Mouse (Mus musculus) intestine, embryonic 14.5 days (tissue): ENCODE measurements around the gene Ing2. TPM values are rescaled to one million over a fixed set of nuclear protein-coding genes. Genes with fewer than 3 reads are reported as not detected.

Source experiments
- ATAC-seq: fragments of 200-750 bp; cut with Nextera tagmentation; replicated peaks from 2 replicates; pipeline ENCODE4 v1.8.0; 2017; ENCODE audit warnings: low read depth, moderate number of reproducible peaks, moderate TSS enrichment, moderate library complexity; ENCODE audit not compliant: low FRiP score, low TSS enrichment
- DNase-seq: peaks from one replicate; pipeline ENCODE4 v3.0.0-alpha.2; 2018; ENCODE audit warnings: low spot score
- H3K27ac ChIP-seq: fragments of 300-500 bp; sonication (generic); 2 replicates; pipeline ENCODE4 v1.5.1; 2014; ENCODE audit warnings: low read depth, mild to moderate bottlenecking, control low read depth
- H3K27me3 ChIP-seq: fragments of 300-500 bp; sonication (generic); replicated peaks from 2 replicates; pipeline ENCODE4 v1.6.1; 2014; ENCODE audit warnings: low read length, control low read depth; ENCODE audit not compliant: control insufficient read depth, insufficient read depth
- H3K36me3 ChIP-seq: fragments of 300-500 bp; sonication (generic); 2 replicates; pipeline ENCODE4 v1.6.1; 2014; ENCODE audit warnings: low read length, control low read depth; ENCODE audit not compliant: control insufficient read depth, insufficient read depth
- H3K4me1 ChIP-seq: fragments of 300-500 bp; sonication (generic); replicated peaks from 2 replicates; pipeline ENCODE4 v1.6.1; 2014; ENCODE audit warnings: low read length, control low read depth, mixed read lengths; ENCODE audit not compliant: control insufficient read depth, insufficient read depth
- H3K4me2 ChIP-seq: fragments of 300-500 bp; sonication (generic); 2 replicates; pipeline ENCODE4 v1.6.1; 2014; ENCODE audit warnings: low read length
- H3K4me3 ChIP-seq: fragments of 300-500 bp; sonication (generic); 2 replicates; pipeline ENCODE4 v1.5.1; 2014; ENCODE audit warnings: low read depth, low read length, control low read depth, mixed read lengths
- H3K9ac ChIP-seq: fragments of 300-500 bp; sonication (generic); 2 replicates; pipeline ENCODE4 v1.6.1; 2014; ENCODE audit warnings: mild to moderate bottlenecking, low read length
- H3K9me3 ChIP-seq: fragments of 300-500 bp; sonication (generic); 2 replicates; pipeline ENCODE4 v1.6.1; 2016; ENCODE audit warnings: low read length, control low read depth; ENCODE audit not compliant: control insufficient read depth
- WGBS: fragments of 180-500 bp; shearing (Covaris S2); extraction: QIAGEN DNeasy Blood & Tissue Kit; methylation state at CpG from one replicate; pipeline ENCODE4 v1.1.7; 2014; 5-methylcytosine and 5-hydroxymethylcytosine counted together
- polyA plus RNA-seq: library from polyadenylated mRNA; unstranded; fragments of >200 nt; fragmentation: Nextera tagmentation; extraction: Ambion mirVana; gene quantifications from 2 replicates; pipeline ENCODE4 v1.2.1, GENCODE M21; 2014

Ing2 gene
- polyA plus RNA-seq, 1 experiment from 2014 or later = 14.3 TPM

DNA sequence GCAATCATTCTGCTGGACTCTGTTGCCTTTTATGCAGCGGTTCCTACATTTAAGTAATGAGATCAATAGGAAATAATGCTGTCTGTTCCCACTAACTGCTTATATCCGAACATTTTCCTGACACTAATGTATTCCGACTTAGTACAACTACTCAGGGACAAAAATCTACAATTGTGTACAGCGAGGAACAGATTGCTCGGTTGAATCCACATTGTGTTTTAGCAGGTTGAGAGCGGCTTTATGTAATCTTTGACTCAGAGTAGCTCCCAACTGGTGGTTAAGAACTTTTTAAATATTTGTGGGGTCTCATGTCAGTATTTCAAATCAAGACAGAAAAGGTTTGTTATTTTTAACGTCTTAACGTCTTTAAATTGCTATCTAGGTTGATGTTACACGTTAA, 8.6 kb upstream of the Ing2 start:
- no peaks in the 10 kb centered on the region; the same call in 1 of the 2 replicates for H3K36me3 ChIP-seq
- 78% methylated on average over 9 of the region's 9 CpGs for WGBS
- H3K4me1 ChIP-seq = no peaks in the 10 kb centered on the region
- no peak overlapping the region for H3K9ac ChIP-seq
- DNase-seq (no peak), ATAC-seq (no peak)
- no peak overlapping the region for H3K4me3 ChIP-seq
- H3K27me3 ChIP-seq = no peaks in the 10 kb centered on the region
- no peak overlapping the region for H3K27ac ChIP-seq
- no peaks in the 10 kb centered on the region for H3K9me3 ChIP-seq
- no peak overlapping the region for H3K4me2 ChIP-seq

DNA sequence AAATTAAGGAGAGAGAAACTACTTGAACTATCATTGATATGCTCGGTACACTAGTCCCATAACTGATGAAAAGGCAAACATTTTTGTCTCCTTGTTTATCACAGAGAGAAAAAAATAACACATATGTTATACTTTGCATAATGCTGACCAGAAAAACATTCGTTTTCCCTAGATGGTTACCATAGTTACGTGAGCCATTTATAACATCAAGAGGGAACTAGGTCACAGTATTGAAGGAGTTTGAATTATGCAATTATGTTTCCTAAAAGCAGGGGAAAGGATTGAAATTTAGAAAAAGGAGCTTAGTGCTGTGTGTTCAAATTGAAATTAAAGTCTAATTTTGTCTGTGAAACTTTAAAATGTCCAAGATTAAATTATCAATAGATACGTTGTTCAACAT, 5.0 kb upstream of the Ing2 start:
- peaks cover 8% of the 10 kb centered on the region for H3K4me1 ChIP-seq
- no peak overlapping the region for H3K9ac ChIP-seq
- DNase-seq (no peak), ATAC-seq (no peak)
- H3K36me3 ChIP-seq = no peaks in the 10 kb centered on the region; the same call in 1 of the 2 replicates
- 89% methylated on average over 4 of the region's 4 CpGs for WGBS
- H3K9me3 ChIP-seq = no peaks in the 10 kb centered on the region
- no peaks in the 10 kb centered on the region for H3K27me3 ChIP-seq
- H3K4me3 ChIP-seq = no peak overlapping the region
- H3K27ac ChIP-seq = no peak overlapping the region
- no peak overlapping the region for H3K4me2 ChIP-seq

DNA sequence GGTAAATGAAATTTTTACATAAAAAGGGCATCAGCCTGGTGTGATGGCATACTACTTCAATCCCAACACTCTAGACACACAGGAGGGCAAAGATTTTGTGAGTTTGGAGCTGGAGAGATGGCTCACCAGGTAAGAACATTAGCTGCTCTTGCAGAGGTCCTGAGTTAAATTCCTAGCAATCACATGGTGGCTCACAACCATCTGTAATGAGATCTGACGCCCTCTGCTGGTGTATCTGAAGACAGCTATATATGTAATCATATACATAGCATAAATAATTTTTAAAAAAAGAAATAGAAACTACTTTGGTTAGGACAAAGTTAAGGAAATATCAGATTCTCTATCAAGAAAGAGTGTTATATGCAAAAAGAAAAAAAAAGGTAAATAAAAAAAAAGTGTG, 4.2 kb upstream of the Ing2 start:
- 67% methylated on average over 1 of the region's 1 CpGs for WGBS
- H3K27ac ChIP-seq = no peak overlapping the region

DNA sequence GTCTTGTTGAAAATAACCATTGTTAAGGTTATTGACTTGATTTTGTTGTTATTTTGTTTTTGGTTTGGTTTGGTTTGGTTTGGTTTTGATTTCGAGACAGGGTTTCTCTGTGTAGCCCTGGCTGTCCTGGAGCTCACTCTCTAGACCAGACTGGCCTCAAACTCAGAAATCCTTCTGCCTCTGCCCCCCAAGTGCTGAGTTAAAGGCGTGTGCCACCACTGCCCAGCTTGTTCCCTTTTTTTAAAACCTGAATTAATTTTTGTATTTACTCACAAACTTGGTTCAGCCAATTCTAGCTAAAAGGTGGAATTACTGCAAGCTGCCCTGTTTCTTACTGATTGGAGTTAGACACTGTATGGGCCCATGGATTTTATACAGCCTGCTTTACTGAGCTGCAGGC, 1.3 kb upstream of the Ing2 start:
- Histone ChIP-seq H3K9ac (peak overlapping the region; percentile 91; the same call in 1 of the 2 replicates), H3K4me2 (peak overlapping the region; percentile 81), H3K27me3 (no peaks in the 10 kb centered on the region), H3K36me3 (no peaks in the 10 kb centered on the region), H3K4me1 (peaks cover 12% of the 10 kb centered on the region), H3K4me3 (peak overlapping the region; percentile 94), H3K27ac (no peak overlapping the region), H3K9me3 (no peaks in the 10 kb centered on the region)
- DNase-seq (no peak), ATAC-seq (no peak)
- WGBS = 53% methylated on average over 2 of the region's 2 CpGs

More for the DNA sequence above, 4.2 kb upstream of the Ing2 start:
- Histone ChIP-seq H3K9ac (no peak overlapping the region), H3K36me3 (no peaks in the 10 kb centered on the region; the same call in 1 of the 2 replicates), H3K4me3 (no peak overlapping the region), H3K9me3 (no peaks in the 10 kb centered on the region), H3K4me2 (no peak overlapping the region), H3K4me1 (peaks cover 8% of the 10 kb centered on the region), H3K27me3 (no peaks in the 10 kb centered on the region)
- DNase-seq (no peak), ATAC-seq (no peak)

DNA sequence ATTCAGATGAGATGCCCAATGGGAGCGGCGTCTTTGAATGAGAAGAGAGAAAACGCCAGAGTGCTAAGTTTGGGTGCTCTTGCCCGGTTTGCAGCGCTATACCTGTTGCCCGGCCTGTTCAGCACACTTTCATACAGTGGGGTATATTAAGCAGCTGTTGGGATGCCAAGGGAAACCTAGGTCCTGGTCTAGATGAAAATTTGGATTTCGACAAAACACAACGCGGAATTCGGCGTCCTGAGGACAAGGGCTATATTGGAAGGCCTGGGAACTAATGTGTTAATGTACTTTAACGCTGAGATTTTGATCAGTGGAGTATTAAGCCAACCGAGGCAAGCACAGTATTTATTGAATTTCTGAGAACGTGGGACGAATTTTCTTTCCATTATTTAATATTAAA, 868 bp upstream of the Ing2 start:
- 2% methylated on average over 15 of the region's 15 CpGs for WGBS
- Histone ChIP-seq H3K9me3 (no peaks in the 10 kb centered on the region), H3K4me3 (peak overlapping the region; percentile 94), H3K27me3 (no peaks in the 10 kb centered on the region), H3K4me1 (peaks cover 12% of the 10 kb centered on the region), H3K4me2 (peak overlapping the region; percentile 81), H3K36me3 (no peaks in the 10 kb centered on the region), H3K27ac (peak overlapping the region; percentile 97), H3K9ac (peak overlapping the region; percentile 91)
- no peak for ATAC-seq
- no peak for DNase-seq

DNA sequence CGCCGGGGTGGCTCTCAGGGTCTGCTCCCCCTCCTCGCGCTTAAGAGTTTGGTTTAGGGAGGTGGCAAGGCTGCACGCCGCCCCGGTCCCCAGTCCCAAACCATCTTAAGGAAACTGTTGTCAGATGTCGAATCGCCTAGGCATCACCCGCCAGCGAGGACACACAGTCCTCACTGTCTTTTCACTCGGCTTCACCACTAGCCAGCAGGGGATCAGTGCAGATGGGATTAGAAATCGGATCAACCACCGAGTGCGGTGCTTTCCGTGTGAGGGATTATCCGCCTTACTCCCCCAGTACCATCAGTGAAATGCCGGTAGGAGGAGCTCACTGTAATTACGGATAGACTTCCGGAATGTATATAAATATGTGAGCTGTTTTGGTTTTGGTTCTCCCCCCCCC, 430 bp upstream of the Ing2 start:
- Histone ChIP-seq H3K4me3 (peak overlapping the region; percentile 94), H3K36me3 (no peaks in the 10 kb centered on the region), H3K27me3 (no peaks in the 10 kb centered on the region), H3K4me1 (peaks cover 12% of the 10 kb centered on the region), H3K9me3 (no peaks in the 10 kb centered on the region), H3K9ac (peak overlapping the region; percentile 91), H3K4me2 (peak overlapping the region; percentile 81), H3K27ac (peak overlapping the region; percentile 97)
- DNase-seq (peak; percentile 87), ATAC-seq (peak; percentile 4; the same call in 1 of the 2 replicates)
- WGBS = under 1% methylated on average over 20 of the region's 20 CpGs

DNA sequence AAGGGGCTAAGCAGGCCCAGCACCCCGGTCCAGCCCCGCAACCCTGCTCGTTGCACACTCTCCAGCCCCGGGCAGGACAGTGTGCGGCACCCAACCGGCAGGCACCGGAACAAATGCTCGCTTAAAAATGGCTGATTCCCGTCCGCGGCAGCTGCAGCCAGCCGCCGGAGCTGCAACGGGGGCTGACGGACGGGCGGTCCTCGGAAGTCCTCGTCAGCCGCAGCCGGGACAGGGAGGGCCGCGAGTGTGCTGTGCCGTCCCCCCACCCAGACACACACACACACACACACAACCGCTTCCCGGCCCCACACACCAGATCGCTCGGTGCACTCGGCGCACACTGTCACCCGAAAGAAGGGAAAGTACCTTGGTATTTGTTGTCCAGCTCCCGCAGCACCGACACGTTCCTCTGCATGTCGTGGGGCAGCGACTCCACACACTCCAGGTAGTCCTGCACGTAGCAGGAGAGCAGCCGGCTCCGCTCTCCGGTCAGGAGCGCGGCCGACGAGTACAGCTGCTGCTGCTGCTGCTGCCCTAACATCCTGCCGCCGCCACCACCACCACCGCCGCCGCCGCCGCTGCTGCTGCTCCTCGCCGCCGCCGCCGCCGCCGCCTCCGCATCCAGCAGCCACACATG, 1.1 kb downstream of the Ing2 start:
- Histone ChIP-seq H3K4me3 (peak overlapping the region; percentile 94), H3K9me3 (no peaks in the 10 kb centered on the region), H3K36me3 (no peaks in the 10 kb centered on the region), H3K27me3 (no peaks in the 10 kb centered on the region), H3K27ac (peak overlapping the region; percentile 97), H3K9ac (peak overlapping the region; percentile 81), H3K4me1 (peaks cover 12% of the 10 kb centered on the region), H3K4me2 (peak overlapping the region; percentile 58)
- DNase-seq (no peak), ATAC-seq (peak; percentile 38)
- under 1% methylated on average over 50 of the region's 59 CpGs for WGBS

DNA sequence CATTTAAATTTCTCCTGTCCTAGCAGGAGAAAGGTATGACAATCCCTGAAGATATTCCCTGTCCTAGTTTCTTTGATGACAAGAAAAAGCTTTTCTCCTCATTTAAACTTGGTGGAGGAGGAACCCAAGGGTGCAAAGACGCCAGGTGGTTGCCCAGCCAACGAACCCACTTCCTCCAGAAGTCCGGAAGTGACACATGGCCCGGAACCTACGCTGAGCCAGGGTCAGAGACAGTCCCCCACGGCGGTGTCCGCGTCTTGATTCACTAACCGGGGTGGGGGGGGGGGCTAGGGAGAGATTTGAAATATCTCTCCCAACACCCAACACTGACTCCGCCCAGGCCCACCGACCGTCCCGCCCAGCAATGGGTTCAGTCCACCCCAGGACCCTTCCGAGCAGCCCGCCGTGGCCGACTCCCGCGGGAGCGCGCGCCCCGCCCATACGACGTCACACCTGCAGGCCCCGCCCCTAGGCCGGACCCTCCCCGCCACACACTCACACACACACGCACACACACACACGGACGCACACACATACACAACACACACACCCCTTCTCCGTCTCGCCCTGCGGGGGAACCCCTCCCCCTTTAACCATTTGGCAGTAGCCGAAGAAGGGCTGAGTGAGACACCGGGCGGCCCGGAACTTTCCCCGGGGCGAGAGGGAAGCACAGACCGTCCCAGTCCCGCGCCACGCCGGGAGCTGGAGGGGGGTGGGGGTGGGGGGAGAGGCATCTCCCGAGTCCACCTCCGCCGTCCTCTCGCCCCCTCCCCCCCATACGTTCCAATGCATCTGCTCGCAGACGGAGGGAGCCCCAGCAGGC, 1.8 kb downstream of the Ing2 start:
- peak overlapping the region; percentile 94 for H3K4me3 ChIP-seq
- H3K27me3 ChIP-seq = no peaks in the 10 kb centered on the region
- H3K27ac ChIP-seq = peak overlapping the region; percentile 97
- H3K9ac ChIP-seq = peak overlapping the region; percentile 81
- peaks cover 5% of the 10 kb centered on the region for H3K36me3 ChIP-seq
- peaks cover 12% of the 10 kb centered on the region for H3K4me1 ChIP-seq
- H3K4me2 ChIP-seq = peak overlapping the region; percentile 58
- DNase-seq (peak; percentile 99), ATAC-seq (peak; percentile 78)
- H3K9me3 ChIP-seq = no peaks in the 10 kb centered on the region
- under 1% methylated on average over 53 of the region's 53 CpGs for WGBS
